Mouse (Mus musculus) spleen, embryonic (tissue): ENCODE results near the gene Ren1.

Experiments
- CTCF ChIA-PET: fragments of 350-600 bp; sonication (Branson Sonifier 250); formaldehyde crosslinking; loops from one replicate; lab custom pipeline; 2022; lab: Charles Lee

Gene Ren1

GRCm38 (mm10) chr1:133372113-133372512 is 21.8 kb downstream of the Ren1 start:
- CTCF ChIA-PET, result interaction anchor here (1.4 kb wide), 1 partner anchor 9 kb away, joined by 5 read pairs; no protein-coding TSS in a partner anchor

GRCm38 (mm10) chr1:133375696-133376346 is 25.5 kb downstream of the Ren1 start:
- CTCF ChIA-PET, result no interaction called here

GRCm38 (mm10) chr1:133377547-133377946 is 27.2 kb downstream of the Ren1 start:
- CTCF ChIA-PET, result no interaction called here

GRCm38 (mm10) chr1:133379254-133379985 is 29.1 kb downstream of the Ren1 start:
- CTCF ChIA-PET, result no interaction called here

- CTCF ChIA-PET, result interaction anchor here (0.7 kb wide), 2 partner anchors 231 to 858 kb away, joined by 4 to 5 read pairs; no protein-coding TSS in a partner anchor
Observed at GRCm38 (mm10) chr1:133379986-133380320, 29.6 kb downstream of the Ren1 start.

- CTCF ChIA-PET, result interaction anchor here (0.5 to 1.2 kb wide), 6 partner anchors 8 to 858 kb away, joined by 4 to 19 read pairs (median 4); no protein-coding TSS in a partner anchor
Observed at GRCm38 (mm10) chr1:133380347-133381065, 30.2 kb downstream of the Ren1 start.

GRCm38 (mm10) chr1:133382008-133382407 is 31.7 kb downstream of the Ren1 start:
- CTCF ChIA-PET, result interaction anchor here (1.5 kb wide), 1 partner anchor 228 kb away, joined by 5 read pairs; the partner anchor contains the start of gene Snrpe

GRCm38 (mm10) chr1:133382552-133383155 is 32.3 kb downstream of the Ren1 start:
- CTCF ChIA-PET, result interaction anchor here (0.6 to 1.5 kb wide), 3 partner anchors 228 to 1384 kb away, joined by 3 to 5 read pairs (median 5); partner anchors contain the start of gene Snrpe

- CTCF ChIA-PET, result interaction anchor here (0.7 to 0.8 kb wide), 2 partner anchors 227 to 229 kb away, joined by 3 read pairs; no protein-coding TSS in a partner anchor
Observed at GRCm38 (mm10) chr1:133383157-133383783, 33.0 kb downstream of the Ren1 start.

GRCm38 (mm10) chr1:133385506-133385905 is 35.2 kb downstream of the Ren1 start:
- CTCF ChIA-PET, result no interaction called here

GRCm38 (mm10) chr1:133386209-133386608 is 35.9 kb downstream of the Ren1 start:
- CTCF ChIA-PET, result no interaction called here

GRCm38 (mm10) chr1:133387539-133388268 is 37.4 kb downstream of the Ren1 start:
- CTCF ChIA-PET, result no interaction called here

- CTCF ChIA-PET, result no interaction called here
Observed at GRCm38 (mm10) chr1:133394702-133395101, 44.4 kb downstream of the Ren1 start.

GRCm38 (mm10) chr1:133396693-133397092 is 46.4 kb downstream of the Ren1 start:
- CTCF ChIA-PET, result no interaction called here

GRCm38 (mm10) chr1:133397094-133397482 is 46.8 kb downstream of the Ren1 start:
- CTCF ChIA-PET, result no interaction called here

- CTCF ChIA-PET, result no interaction called here
Observed at GRCm38 (mm10) chr1:133397483-133398237, 47.4 kb downstream of the Ren1 start.

- CTCF ChIA-PET, result no interaction called here
Observed at GRCm38 (mm10) chr1:133400014-133400725, 49.9 kb downstream of the Ren1 start.

- CTCF ChIA-PET, result interaction anchor here (0.5 to 0.7 kb wide), 2 partner anchors 24 to 415 kb away, joined by 3 to 4 read pairs; no protein-coding TSS in a partner anchor
Observed at GRCm38 (mm10) chr1:133404005-133404404, 53.7 kb downstream of the Ren1 start.

- CTCF ChIA-PET, result no interaction called here
Observed at GRCm38 (mm10) chr1:133406614-133407013, 56.3 kb downstream of the Ren1 start.
